Mouse (Mus musculus) limb, embryonic 15.5 days (tissue): ENCODE data around the gene Smad3. TPM values are rescaled to one million over a fixed set of nuclear protein-coding genes. Genes with fewer than 3 reads are reported as not detected.

Experiments used
- ATAC-seq: fragments of 200-750 bp; cut with Nextera tagmentation; 2 replicates; pipeline ENCODE4 v1.8.0; 2017; ENCODE audit warnings: low read depth, moderate TSS enrichment; ENCODE audit not compliant: insufficient number of reproducible peaks, low FRiP score, low TSS enrichment
- H3K27ac ChIP-seq: fragments of 300-500 bp; sonication (generic); 2 replicates; pipeline ENCODE4 v1.5.1; 2015; ENCODE audit warnings: moderate library complexity, mild to moderate bottlenecking, inconsistent platforms
- H3K27me3 ChIP-seq: fragments of 300-500 bp; sonication (generic); 2 replicates; pipeline ENCODE4 v1.6.1; 2015; ENCODE audit warnings: inconsistent platforms
- H3K36me3 ChIP-seq: fragments of 300-500 bp; sonication (generic); 2 replicates; pipeline ENCODE4 v1.6.1; 2015; ENCODE audit warnings: inconsistent platforms
- H3K4me1 ChIP-seq: fragments of 300-500 bp; sonication (generic); 2 replicates; pipeline ENCODE4 v1.6.1; 2015; ENCODE audit warnings: inconsistent platforms
- H3K4me2 ChIP-seq: fragments of 300-500 bp; sonication (generic); 2 replicates; pipeline ENCODE4 v1.6.1; 2015; ENCODE audit warnings: mild to moderate bottlenecking, inconsistent platforms
- H3K4me3 ChIP-seq: fragments of 300-500 bp; sonication (generic); 2 replicates; pipeline ENCODE4 v1.5.1; 2015; ENCODE audit warnings: mild to moderate bottlenecking, inconsistent platforms
- H3K9ac ChIP-seq: fragments of 300-500 bp; sonication (generic); 2 replicates; pipeline ENCODE4 v1.6.1; 2015; ENCODE audit warnings: inconsistent platforms
- H3K9me3 ChIP-seq: fragments of 300-500 bp; sonication (generic); 2 replicates; pipeline ENCODE4 v1.6.1; 2016; ENCODE audit warnings: inconsistent platforms
- WGBS: fragments of 180-500 bp; shearing (Covaris S2); methylation state at CpG from one replicate; pipeline ENCODE4 v1.1.7; 2015; 5-methylcytosine and 5-hydroxymethylcytosine counted together
- polyA plus RNA-seq: library from polyadenylated mRNA; unstranded; fragments of >200 nt; fragmentation: Nextera tagmentation; extraction: Ambion mirVana; gene quantifications from 2 replicates; pipeline ENCODE4 v1.2.1, GENCODE M21; 2015

Gene Smad3
- polyA plus RNA-seq, 1 experiment from 2014 or later, result 28.9 TPM

DNA sequence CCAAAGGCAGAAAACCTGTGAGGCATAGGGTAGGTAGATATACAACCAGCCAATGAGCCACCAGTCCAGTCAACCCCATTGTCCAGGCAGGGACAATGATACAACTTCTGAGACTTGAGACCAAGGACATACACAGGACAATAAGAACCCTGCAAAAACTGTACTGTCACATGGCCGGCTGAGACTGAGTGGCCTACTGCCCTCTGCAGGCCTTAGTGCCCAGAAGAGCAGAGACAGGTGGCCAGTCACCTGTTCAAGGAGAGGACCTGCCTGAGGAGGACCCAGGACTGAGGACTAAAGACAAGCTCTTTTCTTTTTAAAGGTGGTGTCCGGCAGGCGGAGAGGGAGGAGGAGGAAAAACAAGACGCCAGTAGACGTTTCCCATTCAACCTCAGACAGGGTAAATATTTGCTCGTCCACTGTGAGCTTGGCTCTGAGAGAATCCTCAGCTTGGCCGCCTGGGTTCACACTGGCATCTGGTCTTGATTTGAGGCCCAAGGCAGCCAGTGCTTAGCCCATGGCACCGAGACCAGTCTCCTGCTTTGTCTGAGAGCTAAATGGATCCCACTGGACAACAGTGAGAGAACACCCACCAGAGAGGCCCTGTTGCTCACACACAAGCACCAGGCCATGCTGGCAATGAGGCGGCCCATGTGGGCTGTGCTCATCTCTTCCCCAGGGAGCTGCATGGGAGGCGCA, 56.4 kb downstream of the Smad3 start:
- Histone ChIP-seq H3K27ac (peak overlapping the region; percentile 43), H3K9me3 (no peaks in the 10 kb centered on the region), H3K4me2 (no peak overlapping the region), H3K36me3 (0 out of 2 replicates have a peak, but pooled peaks cover 3% of the 10 kb centered on the region), H3K9ac (no peak overlapping the region), H3K4me1 (peaks cover 77% of the 10 kb centered on the region), H3K4me3 (no peak overlapping the region), H3K27me3 (no peaks in the 10 kb centered on the region)
- WGBS, result 59% methylated on average over 10 of the region's 10 CpGs
- no peak for ATAC-seq

DNA sequence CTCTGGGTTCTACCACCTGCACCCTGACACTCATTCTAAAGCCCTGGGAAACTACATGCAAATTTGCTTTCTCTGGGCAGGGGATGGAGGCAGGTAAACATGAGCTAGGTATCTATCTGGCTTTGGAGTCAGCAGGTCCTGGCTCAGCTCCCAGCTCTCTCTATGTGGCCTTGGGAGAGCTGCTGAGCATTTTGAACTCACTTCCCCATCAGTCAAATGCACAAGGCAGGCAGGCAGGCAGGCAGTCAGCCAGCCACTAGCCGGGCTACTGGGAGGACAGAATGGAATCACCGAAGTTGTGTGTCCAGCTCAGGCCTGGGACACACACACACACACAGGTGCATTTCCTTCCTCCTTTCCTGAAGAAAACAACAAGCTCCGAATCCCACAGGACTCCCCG, 58.6 kb downstream of the Smad3 start:
- H3K36me3 ChIP-seq, result 0 out of 2 replicates have a peak, but pooled peaks cover 3% of the 10 kb centered on the region
- no peak overlapping the region for H3K4me3 ChIP-seq
- peaks cover 68% of the 10 kb centered on the region for H3K4me1 ChIP-seq
- no peak overlapping the region for H3K9ac ChIP-seq
- 77% methylated on average over 4 of the region's 4 CpGs for WGBS
- H3K4me2 ChIP-seq, result no peak overlapping the region
- no peaks in the 10 kb centered on the region for H3K9me3 ChIP-seq
- H3K27me3 ChIP-seq, result no peaks in the 10 kb centered on the region
- no peak for ATAC-seq
- H3K27ac ChIP-seq, result no peak overlapping the region; the same call in 1 of the 2 replicates

DNA sequence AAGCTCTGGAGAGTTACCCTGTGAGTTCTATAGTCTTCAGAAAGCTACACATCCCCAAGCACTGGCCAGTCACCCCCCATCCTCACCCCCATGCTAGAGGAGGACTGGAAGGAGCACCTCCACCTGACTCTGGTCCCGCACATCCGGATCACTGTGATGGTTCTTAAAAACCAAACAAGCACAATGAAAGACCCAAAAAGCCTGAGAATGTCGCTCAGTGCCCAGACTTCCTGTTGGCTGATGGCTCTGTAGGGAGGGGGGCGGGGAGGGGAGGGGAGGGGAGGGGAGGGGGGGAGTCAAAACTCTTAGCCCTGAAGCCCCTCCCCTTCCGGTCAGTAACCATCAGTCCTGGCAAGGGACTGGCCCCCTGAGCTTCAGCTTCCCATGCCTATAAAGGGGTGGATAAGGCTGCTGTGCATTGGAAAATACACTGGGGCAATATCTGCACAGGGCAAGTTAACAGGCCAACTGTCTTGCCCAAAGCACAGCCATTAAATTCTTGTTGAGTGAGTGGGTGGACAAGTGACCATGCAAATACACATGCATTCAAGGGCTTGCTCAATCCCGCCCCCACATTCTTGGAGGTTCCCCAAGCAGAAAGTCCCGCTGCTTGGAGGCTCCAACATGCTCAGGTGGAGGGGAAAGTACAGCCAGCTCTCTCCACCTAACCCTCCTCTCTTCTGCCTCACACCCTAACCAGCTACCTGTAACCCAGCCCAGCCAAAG, 59.3 kb downstream of the Smad3 start:
- no peak for ATAC-seq
- peaks cover 63% of the 10 kb centered on the region for H3K4me1 ChIP-seq
- H3K4me3 ChIP-seq, result no peak overlapping the region
- H3K4me2 ChIP-seq, result no peak overlapping the region
- WGBS, result 62% methylated on average over 6 of the region's 7 CpGs
- no peak overlapping the region for H3K9ac ChIP-seq
- 0 out of 2 replicates have a peak, but pooled peaks cover 2% of the 10 kb centered on the region for H3K36me3 ChIP-seq
- H3K9me3 ChIP-seq, result no peaks in the 10 kb centered on the region
- no peak overlapping the region; the same call in 1 of the 2 replicates for H3K27ac ChIP-seq
- no peaks in the 10 kb centered on the region for H3K27me3 ChIP-seq

DNA sequence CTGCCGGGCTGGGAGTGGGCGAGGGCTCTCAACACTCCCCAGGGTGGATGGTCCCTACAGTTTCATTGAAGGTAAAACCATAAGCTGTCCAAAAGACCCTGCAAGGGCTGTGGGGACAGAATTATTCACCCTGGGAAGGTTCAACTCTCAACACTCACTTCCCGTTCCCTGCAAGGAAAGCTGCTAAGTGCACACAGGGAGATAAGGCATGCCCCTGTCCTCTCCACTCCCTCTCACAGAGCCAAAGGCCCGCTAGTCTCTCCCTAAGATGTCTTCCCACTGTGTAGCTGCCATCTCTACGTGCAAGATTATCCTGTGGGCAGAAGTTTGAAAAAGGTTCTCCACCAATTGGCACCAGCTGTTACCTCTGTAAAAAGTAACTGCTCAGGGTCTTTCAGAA, 60.2 kb downstream of the Smad3 start:
- Histone ChIP-seq H3K4me1 (peaks cover 54% of the 10 kb centered on the region), H3K27me3 (no peaks in the 10 kb centered on the region), H3K9me3 (no peaks in the 10 kb centered on the region), H3K4me2 (no peak overlapping the region), H3K36me3 (no peaks in the 10 kb centered on the region), H3K27ac (no peak overlapping the region), H3K9ac (no peak overlapping the region), H3K4me3 (no peak overlapping the region)
- ATAC-seq, result no peak
- 54% methylated on average over 5 of the region's 5 CpGs for WGBS

DNA sequence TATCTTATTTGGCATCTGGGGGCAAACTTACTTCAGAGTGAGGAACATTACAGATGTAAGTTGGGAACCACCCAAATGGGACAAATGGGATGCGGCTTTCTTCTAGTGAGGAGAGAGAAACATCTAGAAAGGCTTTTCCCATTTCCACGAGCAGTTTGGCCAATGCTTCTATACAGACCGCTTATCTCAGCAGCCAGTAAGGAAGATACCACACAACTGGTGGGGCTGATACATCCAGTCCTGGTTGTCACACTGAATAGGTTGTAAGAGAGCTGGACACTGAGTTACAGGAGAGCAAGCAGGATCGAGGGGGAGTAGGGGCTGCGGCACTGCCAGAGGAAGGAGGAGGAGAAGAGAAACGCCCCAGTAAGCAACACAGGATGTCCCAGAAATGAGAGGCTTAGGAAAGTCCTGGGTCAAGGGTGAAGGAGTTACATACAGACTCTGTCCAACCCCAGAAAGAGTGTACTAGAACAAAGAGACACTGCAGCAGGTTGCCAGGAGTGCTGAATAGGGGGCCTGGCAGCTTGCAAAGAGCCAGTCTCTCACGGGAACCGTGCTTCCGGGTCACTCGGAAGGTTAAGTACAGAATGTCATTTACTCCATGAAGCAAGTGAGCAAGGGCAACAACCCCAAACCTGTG, 61.2 kb downstream of the Smad3 start:
- H3K9ac ChIP-seq, result no peak overlapping the region

DNA sequence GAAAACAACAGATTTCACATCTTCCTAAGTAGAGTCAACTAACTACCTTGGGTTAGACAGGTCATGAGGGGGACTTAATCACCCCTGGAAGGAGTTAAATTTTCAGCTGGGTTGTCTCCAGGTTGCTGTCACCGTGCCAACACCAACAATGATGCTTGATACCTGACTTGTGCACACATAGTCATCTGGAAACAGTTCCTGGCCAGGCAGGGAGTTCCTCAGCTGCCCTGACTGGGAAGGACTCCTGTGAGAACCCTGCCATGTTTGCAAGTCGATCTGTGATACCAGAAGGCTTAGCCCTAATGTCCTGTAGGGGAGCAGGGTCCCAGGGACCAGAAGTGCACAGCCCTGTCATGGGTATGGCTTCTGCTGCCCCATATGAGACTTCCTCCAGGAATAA, 65.8 kb downstream of the Smad3 start:
- peaks cover 15% of the 10 kb centered on the region for H3K4me1 ChIP-seq
- no peak overlapping the region for H3K27ac ChIP-seq
- no peaks in the 10 kb centered on the region for H3K27me3 ChIP-seq
- no peak overlapping the region for H3K9ac ChIP-seq
- H3K9me3 ChIP-seq, result no peaks in the 10 kb centered on the region
- no peak for ATAC-seq
- 50% methylated on average over 2 of the region's 2 CpGs for WGBS
- H3K36me3 ChIP-seq, result peaks cover 3% of the 10 kb centered on the region; the same call in 1 of the 2 replicates
- no peak overlapping the region for H3K4me2 ChIP-seq
- no peak overlapping the region for H3K4me3 ChIP-seq

More for the DNA sequence above, 61.2 kb downstream of the Smad3 start:
- H3K4me3 ChIP-seq, result no peak overlapping the region
- WGBS, result 60% methylated on average over 10 of the region's 10 CpGs
- H3K36me3 ChIP-seq, result no peaks in the 10 kb centered on the region
- no peak overlapping the region for H3K27ac ChIP-seq
- no peak overlapping the region for H3K4me2 ChIP-seq
- no peak for ATAC-seq
- H3K9me3 ChIP-seq, result no peaks in the 10 kb centered on the region
- H3K4me1 ChIP-seq, result peaks cover 48% of the 10 kb centered on the region
- no peaks in the 10 kb centered on the region for H3K27me3 ChIP-seq

DNA sequence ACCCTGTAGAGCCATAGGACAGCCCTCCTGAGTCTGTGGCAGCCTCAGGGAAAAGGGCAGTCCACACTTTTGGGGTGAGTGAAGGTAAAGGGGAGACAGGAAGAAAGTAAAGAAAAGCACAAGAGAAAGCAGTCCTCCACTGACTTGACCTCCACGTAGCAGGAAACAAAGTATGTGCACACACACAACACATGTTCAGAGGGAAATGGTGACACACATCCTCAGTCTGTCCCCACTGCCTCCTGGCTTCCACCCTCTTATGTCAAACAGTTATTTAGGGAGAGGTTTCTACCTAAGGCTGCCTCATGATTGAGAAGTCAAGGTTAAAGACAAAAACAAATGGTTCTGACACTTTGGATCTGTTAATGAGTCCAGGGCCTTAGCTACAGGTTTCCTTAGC, 67.3 kb downstream of the Smad3 start:
- Histone ChIP-seq H3K4me1 (0 out of 2 replicates have a peak, but pooled peaks cover 8% of the 10 kb centered on the region), H3K4me3 (no peak overlapping the region), H3K27me3 (no peaks in the 10 kb centered on the region), H3K27ac (no peak overlapping the region), H3K9me3 (no peaks in the 10 kb centered on the region), H3K36me3 (peaks cover 3% of the 10 kb centered on the region; the same call in 1 of the 2 replicates), H3K4me2 (no peak overlapping the region), H3K9ac (no peak overlapping the region)
- no peak for ATAC-seq
- 89% methylated on average over 1 of the region's 1 CpGs for WGBS

DNA sequence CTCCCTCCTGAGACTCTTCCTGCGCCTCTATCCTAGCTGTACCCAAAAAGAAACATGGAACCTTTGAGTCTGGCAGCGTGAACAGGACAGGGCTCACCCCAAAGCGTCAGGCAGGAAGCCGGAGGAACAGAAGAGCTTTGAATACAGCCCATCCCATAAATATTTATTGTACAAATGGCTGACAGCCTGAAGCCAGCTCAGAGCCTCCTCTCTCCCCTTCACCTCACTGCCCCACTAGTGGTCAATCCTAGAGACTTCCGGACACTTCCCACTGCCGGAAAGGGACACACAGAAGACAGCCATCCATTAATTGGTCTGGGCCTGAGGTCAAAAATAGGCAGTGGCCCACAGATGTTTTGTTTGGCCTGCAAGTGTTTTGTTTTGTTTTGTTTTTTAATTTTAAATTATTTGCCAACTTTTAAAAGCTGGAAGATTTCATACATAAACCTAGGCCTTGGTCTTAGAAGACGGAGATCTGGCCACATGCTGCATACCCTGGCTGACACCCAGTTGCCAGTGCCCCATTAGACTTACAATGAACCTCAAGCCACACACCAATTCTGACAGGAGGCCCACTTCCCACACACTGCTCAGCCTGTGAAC, 70.3 kb downstream of the Smad3 start:
- H3K4me2 ChIP-seq, result no peak overlapping the region
- ATAC-seq, result no peak
- H3K27me3 ChIP-seq, result no peaks in the 10 kb centered on the region
- H3K36me3 ChIP-seq, result peaks cover 3% of the 10 kb centered on the region; the same call in 1 of the 2 replicates
- no peaks in the 10 kb centered on the region for H3K9me3 ChIP-seq
- no peak overlapping the region for H3K4me3 ChIP-seq
- H3K4me1 ChIP-seq, result peaks cover 12% of the 10 kb centered on the region
- no peak overlapping the region for H3K9ac ChIP-seq
- H3K27ac ChIP-seq, result peak overlapping the region; percentile 2; the same call in 1 of the 2 replicates
- 73% methylated on average over 7 of the region's 7 CpGs for WGBS

DNA sequence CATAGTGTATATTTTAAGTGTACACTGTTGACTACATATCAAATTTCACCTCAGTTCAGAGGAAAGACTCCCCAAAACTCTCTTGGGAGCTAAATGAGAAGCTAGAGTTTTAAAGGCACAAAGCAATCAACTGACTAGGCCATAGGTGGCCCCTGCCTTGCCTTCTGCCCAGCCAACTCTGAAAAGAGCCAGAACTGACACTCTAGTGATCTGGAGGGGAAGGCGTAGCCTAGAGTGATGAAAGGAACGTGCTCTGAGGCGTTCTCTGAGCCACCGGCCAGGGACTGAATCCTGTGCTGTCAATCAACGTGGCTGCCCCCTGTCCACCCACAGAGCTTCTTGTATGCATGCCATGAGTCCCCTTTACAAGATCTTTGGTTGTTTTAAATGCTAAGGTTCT, 72.4 kb downstream of the Smad3 start:
- Histone ChIP-seq H3K4me1 (peaks cover 16% of the 10 kb centered on the region), H3K4me2 (no peak overlapping the region), H3K27ac (no peak overlapping the region), H3K4me3 (no peak overlapping the region), H3K27me3 (no peaks in the 10 kb centered on the region), H3K9ac (no peak overlapping the region), H3K9me3 (no peaks in the 10 kb centered on the region), H3K36me3 (peaks cover 5% of the 10 kb centered on the region; the same call in 1 of the 2 replicates)
- no peak for ATAC-seq
- 77% methylated on average over 5 of the region's 5 CpGs for WGBS

DNA sequence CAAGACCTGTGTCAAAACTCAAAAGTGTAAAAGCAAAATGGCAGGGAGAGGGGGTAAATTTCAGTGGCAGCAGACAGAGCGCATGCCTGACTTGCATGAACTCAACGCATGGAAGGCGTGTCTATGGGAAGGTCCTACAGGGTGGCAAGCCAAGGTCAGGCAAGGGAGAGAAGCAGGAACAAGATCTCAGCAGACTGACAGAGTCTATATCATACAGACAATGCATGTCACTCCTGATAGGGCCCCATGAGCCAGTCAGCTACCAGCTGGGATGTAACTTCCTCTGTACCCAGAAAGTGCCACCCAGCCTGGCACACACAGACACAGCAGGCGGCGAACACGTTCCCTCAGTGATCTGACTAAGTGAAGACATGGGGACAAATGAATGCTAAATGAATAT, 73.5 kb downstream of the Smad3 start:
- Histone ChIP-seq H3K9ac (no peak overlapping the region), H3K4me1 (peaks cover 16% of the 10 kb centered on the region), H3K27me3 (no peaks in the 10 kb centered on the region), H3K9me3 (no peaks in the 10 kb centered on the region), H3K27ac (no peak overlapping the region), H3K4me3 (no peak overlapping the region), H3K4me2 (no peak overlapping the region), H3K36me3 (0 out of 2 replicates have a peak, but pooled peaks cover 3% of the 10 kb centered on the region)
- ATAC-seq, result no peak
- 93% methylated on average over 6 of the region's 6 CpGs for WGBS

DNA sequence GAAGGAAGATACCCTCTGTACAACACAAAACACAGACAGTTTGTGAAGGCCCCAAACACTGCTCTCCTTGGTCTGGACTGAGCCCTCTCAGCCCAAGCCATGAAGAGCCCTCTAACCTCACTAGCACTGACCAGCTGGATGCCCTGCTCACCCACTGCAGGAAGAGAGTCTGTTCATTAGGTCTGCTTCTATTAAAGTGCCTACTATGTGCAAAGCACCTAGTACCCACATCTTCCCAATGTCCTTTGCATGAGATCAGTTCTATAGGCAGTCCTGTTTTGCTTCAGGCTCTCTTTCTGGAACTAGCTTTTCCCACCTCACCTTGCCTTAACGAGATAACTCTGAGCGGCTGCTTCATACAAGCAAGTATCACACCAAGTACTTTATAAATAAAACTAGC, 74.9 kb downstream of the Smad3 start:
- Histone ChIP-seq H3K4me1 (peaks cover 22% of the 10 kb centered on the region), H3K4me3 (no peak overlapping the region), H3K27ac (no peak overlapping the region), H3K27me3 (no peaks in the 10 kb centered on the region), H3K9ac (no peak overlapping the region), H3K9me3 (no peaks in the 10 kb centered on the region), H3K36me3 (0 out of 2 replicates have a peak, but pooled peaks cover 3% of the 10 kb centered on the region), H3K4me2 (no peak overlapping the region)
- ATAC-seq, result no peak
- 73% methylated on average over 2 of the region's 2 CpGs for WGBS
